Mouse (Mus musculus) cerebellum, postnatal 4 days (tissue): ENCODE data around the gene Chd1.

Source experiments
- DNase-seq, 2 experiments: peaks; one replicate each; pipeline ENCODE4 v3.0.0; 2022; ENCODE audit warnings: low spot score in 2 of 2, mixed read lengths in 1 of 2

Chd1 gene

DNA sequence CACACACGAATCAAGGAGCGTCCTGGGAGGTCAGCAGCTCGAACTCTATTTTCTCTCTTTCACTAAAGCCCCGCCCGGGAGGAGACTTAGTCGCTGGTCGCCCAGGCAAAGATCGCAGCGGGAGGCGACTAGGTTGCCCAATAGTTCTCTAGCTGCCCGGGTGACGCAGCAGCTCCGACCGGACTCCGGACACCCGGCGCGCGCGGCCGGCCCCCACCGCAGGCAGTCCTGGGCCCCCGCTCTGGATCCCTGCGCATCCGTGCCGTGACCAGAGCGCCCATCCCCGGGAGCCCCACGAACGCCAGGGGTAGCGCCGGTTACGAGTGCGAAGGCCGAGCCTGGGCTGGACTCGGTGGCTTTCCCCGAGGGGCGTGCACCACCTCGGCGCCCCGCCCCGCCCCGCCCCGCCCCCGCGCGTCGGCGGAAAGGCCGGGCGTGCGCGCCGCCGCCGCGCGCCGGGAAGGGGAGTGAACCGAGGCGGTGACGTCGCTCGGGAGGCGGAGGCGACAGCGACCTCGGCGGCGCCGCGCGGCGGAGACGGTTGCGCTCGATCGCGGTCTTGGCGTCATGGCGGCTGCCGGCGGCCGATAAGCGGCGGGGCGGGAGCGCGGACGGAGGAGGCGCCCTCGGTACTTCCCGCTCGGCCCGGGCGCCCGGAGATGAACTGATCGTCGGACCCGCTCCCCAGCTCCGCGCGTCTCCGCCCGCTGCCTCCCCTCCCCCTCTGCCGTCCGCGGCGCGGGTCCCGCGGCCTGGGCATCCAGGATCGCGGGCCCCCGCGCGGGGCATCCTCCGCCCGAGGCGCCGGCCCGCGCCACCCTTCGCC, at the start of gene Chd1:
TSS of gene Chd1 (plus strand) at position 493 of the 826 bp plus-strand sequence.
- DNase-seq = peak; percentile 70 to 89

DNA sequence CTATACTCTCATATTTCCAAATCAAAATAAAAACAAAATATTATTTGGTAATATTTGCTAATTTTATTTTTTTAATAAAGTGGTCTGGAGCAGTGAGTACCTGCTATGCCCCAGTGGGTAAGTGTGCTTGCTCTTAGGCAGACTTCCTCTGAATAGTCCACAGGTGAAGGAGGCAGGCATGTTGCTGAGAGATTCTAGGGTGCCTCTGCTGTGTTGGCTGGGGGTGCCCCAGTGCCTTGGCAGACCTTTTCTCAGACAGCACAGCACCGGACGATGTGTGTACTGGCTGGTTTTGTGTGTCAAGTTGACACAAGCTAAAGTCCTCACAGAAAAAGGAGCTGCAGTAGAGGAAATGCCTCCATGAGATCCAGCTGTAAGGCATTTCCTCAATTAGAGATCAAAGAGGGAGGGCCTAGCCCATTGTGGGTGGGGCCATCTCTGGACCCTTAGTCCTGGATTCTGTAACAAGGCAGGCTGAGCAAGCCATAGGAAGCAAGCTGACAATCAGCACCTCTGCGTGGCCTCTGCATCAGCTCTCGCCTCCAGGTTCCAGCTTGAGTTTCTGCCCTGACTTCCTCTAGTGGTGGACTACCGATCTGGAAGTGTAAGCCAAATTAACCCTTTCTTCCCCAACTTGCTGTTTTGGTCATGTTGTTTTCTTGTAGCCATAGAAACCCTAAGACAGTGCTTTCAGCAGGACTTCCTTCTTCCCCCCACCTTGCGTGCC, 47.7 kb upstream of the Chd1 start:
- DNase-seq = no peak

DNA sequence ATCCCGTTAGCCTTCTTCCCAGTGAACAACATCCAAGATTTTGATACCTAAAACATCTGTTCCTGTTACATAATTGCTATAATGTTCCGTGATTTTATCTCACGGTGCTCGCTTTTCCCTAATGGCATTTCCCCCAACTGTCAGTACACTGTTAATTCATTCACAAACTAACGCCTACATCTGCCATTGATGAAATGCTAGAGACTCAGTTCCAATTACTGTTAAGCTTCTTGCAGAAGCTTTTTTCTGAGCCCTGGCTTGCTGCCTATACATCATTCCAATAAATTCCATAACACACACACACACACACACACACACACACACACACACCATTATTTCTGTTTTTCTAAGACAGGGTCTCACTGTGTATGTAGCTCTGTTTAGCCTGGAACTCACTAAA, 31.9 kb upstream of the Chd1 start:
- DNase-seq = no peak

DNA sequence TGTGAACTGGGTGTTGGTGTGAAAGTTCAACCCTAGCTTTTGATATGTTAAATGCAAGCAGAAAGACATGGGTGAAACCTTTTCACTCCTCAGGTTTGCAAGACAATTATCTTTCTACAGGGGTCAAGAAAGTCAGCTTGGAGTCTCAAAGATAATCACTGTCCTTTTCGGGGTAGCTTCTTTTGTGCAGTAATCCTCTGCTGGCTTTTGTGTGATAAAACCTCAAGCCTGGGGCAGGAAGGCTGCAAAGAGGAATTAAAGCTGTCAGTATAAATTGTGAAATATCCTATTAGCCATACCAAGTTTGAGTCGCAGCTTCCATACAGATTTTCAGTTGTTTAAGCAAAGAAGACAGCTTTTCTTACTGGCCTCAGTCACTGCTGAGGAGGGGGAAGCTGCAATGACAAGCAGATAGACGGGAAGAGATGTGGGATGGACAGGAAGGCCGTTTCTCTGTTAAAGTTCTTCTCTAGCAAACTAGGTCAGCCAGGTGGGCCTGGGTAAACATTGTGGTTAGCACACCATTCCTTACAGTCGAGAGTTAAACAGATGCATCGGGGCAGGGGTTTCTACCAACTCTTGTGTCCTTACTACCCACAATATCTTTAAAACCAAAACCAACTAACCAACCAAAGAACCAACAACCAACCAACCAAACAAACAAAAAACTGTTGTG, 26.7 kb upstream of the Chd1 start:
- no peak for DNase-seq

DNA sequence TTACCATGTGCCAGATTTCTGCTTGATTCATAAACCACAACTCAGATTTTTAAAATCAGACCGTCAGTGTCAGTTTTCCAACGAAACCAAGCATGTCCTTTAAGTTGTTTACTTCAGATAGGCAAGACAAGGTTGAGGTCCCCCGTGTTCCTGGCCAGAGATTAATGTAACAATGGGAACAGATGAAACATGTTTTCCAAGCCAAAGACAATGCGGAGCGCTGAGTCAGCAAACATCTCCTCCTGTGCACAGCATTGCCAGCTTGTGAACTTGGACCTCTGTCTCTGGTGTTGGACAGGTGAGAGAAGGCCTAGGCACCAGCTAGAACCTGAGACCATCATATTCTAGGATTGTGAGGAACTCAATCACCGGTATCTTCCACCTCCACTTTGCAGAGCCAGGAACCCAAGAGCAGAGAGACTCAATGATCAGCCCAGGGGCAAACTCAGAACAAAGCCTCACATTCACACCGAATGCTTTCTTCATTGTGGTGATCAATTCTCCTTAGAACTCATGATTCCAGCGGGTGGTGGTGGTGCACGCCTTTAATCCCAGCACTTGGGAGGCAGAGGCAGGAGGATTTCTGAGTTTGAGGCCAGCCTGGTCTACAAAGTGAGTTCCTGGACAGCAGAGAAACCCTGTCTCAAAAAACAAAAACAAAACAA, 24.7 kb upstream of the Chd1 start:
- DNase-seq = no peak

DNA sequence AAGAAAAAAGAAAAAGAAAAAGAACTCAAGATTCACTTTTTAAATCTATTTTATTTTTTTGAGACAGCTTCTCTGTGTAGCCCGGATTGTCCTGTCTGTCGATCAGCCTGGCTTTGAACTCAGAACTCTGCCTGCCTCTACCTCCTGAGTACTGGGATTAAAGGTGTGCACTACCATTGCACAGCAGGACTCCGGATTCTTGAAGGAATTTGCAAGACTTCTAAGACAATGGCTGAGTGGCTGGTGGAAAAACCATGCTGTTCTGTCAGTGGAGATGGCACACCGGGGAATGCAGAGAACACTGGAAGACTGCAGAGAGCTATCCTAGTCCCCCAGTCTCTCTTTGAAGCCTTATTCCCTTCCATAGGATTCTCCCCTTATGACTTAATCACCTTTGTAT, 24.1 kb upstream of the Chd1 start:
- DNase-seq = no peak

DNA sequence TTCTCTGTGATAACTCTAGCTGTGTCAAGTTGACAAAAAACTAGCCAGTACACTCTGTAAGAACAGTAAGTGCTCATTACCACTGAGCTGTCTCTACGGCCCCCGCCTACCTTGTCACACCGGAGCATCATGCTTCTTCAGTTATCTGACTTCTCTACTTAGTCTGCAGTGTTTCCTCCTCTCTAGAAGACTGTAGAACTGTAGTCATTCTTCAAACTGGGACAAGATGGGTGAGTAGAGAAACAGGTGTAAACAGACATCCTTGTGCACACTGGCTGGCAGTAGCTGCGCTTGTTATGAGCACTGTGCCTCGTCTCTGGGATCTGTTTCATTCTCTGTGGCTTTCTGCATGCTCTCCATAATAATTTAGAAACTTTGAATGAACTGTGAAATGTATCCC, 18.4 kb upstream of the Chd1 start:
- no peak for DNase-seq

DNA sequence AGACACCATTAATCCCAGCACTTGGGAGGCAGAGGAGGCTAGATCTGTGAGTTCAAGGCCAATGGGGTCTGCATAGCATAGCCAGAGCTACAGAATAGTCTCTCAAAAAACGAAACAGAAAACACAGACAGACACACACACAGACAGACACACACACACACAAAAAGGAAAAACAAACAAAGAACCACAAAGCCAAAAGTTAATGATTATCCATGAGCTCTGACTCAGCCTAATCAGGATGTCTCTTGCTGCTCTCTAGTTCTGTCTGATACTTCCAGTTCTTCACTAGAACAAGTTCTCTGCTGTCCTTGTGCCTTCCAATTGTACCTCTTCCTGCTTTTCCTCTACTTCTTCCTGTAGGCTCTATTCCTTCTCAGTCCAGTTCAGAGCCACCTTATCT, 14.5 kb upstream of the Chd1 start:
- no peak for DNase-seq

DNA sequence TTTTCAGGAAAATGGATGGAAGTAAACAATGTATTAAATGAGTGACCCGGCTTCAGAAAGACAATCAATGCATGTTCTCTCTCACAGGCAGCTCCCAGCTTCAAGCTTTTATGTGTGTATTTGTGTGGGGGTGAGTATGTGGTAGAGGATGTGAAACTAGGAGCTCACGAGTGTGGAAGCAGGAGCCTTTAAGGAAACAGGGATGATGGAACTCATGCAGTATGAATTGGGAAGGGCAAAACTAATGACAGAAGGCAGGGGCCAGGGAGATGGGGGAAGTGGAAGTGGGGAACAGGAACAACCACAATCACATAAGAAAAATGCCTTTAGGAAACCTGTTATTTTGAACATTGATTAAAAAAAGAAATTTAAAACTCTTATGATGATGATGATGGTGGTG, 9.2 kb upstream of the Chd1 start:
- DNase-seq = no peak

DNA sequence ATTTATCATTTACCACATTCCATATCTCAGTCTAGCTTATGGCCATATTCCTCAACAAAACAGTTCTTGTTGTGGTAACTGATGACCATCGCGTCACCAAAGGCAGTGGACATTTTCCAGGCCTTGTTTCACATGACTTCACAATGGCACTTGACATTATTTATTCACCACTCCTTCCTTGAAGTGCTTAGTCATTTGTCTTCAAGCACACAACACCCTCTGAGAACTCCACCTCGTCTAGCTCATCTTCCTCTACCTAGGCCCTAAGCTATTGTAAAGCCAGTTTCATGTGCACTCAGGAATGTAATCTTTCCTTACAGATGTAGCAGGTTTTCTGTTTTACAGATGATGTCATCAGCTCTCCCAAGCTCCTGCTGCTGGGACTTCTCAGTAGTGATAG, 5.8 kb upstream of the Chd1 start:
- DNase-seq = no peak

DNA sequence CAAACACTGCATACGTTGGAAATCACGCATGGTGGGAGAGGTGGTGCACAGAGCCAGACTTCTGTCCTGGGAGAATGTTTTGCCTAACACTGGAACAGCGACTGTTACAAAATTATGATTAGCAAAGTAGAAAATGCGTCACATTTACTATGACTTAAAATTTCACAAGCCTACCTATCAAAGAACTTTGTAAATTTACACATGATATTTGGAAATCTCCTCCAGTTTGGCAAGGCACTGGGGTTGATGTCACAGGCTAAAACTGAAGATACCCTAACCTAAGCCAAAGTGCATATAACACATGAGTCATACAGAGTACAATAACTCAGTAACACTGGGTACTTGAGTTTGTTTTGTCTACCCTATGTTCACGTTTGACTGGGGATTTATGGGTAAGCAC, 3.3 kb upstream of the Chd1 start:
- DNase-seq = no peak

DNA sequence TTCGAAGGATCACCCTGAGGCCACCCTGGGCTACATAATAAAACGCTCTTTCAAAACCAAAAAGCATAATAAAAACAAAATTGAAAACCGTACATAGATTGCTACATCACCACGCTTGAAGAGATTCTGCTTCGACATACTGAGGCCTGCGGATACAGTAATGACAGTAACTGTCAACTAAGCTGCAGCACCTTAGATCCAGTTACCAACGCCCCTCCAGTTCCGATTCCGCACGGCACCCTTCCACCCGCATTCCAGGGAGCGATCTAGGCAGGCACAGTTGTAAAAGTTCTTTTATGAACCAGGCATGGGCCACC, 651 bp upstream of the Chd1 start:
- no peak for DNase-seq

DNA sequence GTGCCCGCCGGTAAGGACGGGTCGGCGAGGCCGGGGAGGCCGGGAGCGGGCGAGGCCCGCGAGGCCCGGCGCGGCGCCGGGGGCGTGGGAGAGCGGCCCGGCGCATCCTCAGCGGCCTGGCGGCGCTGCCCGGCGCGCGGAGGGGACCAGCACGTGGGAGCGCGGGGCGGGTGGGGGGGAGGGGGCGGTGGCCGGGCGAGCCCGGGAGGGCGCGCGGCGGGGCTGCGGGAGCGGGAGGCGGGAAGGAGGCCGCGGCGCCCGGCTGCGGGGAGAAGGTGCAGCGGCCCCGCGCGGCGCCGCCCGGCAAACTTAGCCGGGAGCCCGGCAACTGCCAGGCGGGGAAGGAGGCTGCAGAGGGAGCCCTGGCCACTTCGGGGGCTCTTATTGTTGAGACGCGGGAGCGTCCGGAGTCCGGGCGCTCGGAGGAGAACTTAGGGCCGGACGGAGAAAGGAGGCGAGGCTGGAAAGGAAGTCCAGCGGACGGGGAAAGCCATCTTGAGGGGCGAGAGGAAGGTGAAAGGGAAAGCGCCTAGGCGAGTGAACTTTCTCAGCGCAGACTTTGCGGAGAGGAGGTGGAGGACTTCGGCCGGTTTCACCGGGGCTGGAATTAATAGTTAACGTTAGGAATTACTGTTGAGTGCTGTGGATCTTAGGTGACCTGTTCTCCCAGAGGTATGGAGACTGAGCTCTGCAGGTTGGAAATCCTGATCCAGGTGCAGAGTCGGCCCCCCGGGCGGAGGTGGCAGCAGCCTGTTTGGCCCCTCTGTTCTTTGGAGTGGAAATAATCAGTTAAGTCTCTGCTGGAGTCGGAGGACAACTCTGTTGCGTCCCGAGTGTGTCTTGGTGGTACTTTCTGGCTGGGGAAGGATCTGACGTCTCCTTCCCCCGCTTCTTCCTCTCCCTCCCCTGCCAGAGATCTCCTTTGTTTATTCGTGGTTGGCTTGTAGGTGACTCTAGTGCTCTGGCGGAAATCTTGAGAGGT, 827 bp downstream of the Chd1 start:
- peak in 1 of 2 experiments; percentile 22 for DNase-seq

DNA sequence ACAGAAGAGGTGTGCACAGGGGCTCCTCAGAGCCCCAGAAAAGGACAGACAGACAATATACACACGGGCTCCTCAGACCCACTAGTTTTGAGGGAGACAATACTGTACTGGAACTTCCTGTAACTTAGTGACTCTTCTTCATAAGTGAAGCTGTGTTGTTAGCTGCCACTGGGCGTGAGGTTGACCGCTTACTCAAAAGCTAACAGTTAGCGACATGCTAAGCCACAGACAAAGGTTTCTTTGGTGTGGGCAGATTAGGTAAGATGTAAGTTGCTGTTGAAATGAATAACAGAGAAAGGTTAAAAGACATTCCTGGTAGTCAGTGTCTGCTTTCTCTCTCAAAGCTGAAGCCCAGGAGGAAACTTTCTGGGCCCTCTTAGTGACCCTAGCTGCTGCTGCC, 9.7 kb downstream of the Chd1 start:
- no peak for DNase-seq

DNA sequence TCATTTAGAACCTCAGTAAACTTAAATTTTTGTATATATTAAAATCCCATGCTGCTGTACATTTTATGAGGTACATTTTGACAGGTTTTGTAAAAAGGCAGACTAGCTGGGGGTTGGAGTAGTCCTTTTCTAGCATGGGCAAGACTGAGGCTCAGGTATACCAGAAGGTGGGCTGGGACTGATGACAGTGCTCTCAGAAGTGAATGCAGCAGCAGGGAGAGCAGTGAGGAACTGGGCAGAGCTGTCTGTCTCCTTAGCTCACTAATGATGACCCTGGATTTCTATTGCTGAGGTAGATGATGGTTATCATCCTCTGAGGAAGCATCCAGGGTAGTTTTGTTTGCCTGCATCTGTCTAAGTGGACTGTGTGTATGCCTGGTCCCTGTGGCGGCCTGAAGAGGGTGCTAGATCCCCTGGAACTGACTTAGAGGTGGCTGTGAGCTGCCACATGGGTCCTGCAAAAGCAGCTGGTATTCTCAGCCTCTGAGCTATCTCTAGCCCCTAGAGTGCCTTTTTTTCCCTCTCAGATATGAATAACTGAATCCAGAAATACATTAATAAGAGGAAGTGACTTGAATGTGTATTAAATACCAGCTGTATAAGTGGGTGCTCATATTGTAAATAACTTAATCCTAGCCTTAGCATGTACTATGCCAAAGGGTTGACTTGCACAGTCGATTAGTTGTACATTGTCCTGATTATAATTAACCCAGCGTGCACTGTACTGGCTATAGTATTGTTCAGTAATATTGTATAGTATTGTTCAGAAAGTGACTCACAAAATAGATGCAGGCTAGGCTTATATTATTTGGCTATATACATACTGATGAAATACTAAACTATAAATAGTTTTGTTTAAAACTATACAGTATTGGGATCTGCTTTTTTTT, 10.5 kb downstream of the Chd1 start:
- peak in 1 of 2 experiments; percentile 12 for DNase-seq

DNA sequence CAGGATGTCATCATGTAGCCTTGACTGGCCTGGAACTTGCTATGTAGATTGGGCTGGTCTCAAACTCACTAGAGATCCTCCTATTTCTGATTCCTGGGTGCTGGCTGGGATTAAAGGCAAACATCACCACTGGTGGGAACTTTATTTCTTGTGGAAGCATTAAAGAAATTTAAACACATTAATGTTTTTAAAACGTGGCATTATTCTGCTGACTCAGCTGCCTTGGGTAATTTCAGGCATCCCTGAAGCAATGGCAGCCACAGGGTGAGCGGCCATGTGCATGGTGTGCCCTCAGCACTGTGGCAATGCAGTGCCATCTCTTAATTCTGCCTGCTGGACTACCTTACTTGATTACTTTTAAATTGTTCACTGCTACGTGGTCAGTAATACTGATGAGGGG, 11.2 kb downstream of the Chd1 start:
- DNase-seq = no peak

DNA sequence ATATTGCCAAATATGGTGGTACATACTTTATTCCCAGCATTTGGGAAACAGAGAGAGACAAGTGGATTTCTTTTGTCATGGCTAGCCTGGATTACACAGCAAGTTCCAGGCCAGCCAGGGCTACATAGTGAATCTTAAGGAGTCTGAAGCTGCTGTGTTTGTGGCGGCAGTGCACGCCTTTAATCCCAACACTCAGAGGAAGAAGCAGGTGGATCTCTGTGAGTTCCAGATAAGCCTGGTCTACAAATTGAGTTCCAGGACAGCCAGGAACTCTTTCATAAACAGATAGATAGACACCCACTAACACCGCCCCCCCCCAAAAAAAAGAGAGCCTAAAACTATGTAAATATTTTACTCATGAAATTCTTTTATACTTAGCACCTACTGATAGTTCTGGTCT, 16.1 kb downstream of the Chd1 start:
- DNase-seq = no peak

DNA sequence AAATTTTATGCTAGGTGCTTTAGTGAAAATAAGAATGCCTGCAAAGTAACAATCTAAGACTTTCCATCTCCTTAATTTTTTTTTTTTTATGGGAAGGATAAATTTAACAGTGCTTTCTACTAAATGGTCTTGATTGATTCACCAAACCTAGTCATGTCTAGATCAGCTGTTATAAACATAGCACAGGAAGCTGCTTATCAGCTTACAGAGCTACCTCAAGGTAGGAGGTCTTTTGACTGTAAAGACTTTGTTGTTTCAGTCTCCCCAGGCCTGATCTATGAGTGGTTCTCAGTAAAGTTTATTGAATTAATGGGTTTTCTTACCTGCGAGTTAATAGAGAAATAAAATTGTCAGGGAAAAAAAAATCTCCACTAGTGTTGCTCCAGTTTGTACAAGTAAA, 18.5 kb downstream of the Chd1 start:
- no peak for DNase-seq

DNA sequence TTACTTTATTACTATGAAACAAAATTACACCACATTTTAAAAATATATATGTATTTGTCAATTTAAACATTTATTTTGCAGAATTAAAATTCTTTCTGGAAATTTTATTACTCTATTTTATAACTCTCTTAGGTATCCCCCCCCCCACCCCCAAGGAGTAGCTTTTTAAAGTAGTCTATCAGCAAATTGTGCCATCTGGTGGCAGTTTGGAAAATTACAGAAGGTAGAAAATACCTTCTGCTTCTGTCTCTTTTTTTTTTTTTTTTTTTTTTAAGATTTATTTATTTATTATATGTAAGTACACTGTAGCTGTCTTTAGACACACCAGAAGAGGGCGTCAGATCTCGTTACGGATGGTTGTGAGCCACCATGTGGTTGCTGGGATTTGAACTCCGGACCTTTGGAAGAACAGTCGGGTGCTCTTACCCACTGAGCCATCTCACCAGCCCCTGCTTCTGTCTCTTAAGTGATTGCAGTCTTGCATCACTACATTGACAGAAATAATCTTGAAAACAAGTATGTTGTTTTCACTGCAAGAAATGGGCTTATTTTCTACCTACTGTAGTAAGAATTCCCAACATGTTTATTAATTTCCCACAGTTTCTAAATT, 19.2 kb downstream of the Chd1 start:
- peak in 1 of 2 experiments; percentile 30 for DNase-seq

DNA sequence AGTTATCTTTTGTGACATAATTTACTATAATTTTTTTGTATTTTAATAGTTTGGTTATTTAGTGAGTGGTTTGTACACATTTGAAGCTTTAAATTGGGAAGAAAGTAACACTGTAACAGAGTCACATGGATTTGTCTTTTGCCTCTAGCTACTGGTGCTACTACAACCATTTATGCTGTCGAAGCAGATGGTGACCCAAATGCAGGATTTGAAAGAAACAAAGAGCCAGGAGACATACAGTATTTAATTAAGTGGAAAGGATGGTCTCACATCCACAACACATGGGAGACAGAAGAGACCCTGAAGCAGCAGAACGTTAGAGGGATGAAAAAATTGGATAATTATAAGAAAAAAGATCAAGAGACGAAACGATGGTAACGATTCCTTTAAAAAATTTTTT, 26.9 kb downstream of the Chd1 start:
- no peak for DNase-seq
